Mouse (Mus musculus) ovary, adult 18-20 months (tissue): ENCODE data around the gene Duox1.
A peak's percentile ranks its signal among the peaks of the same experiment; 100 is the strongest.

Experiments used
- DNase-seq: peaks from one replicate; pipeline ENCODE4 v3.0.0; 2022; ENCODE audit warnings: low spot score, mixed read lengths

Gene Duox1

GRCm38 (mm10) chr2:122355389-122355788 is 39.9 kb downstream of the Duox1 start:
- no peak for DNase-seq

GRCm38 (mm10) chr2:122356187-122356586 is 40.7 kb downstream of the Duox1 start:
- no peak for DNase-seq

- no peak for DNase-seq
These were observed 44.8 kb downstream of the Duox1 start for GRCm38 (mm10) chr2:122360310-122360709.

GRCm38 (mm10) chr2:122361181-122361580 is 45.7 kb downstream of the Duox1 start:
- DNase-seq = no peak

- no peak for DNase-seq
These were observed 46.6 kb downstream of the Duox1 start for GRCm38 (mm10) chr2:122361868-122362621.

GRCm38 (mm10) chr2:122362622-122363523 is 47.4 kb downstream of the Duox1 start:
- DNase-seq = no peak

- DNase-seq = no peak
These were observed 49.0 kb downstream of the Duox1 start for GRCm38 (mm10) chr2:122364352-122364944.

GRCm38 (mm10) chr2:122365244-122365866 is 49.9 kb downstream of the Duox1 start:
- DNase-seq = no peak

GRCm38 (mm10) chr2:122366039-122366438 is 50.6 kb downstream of the Duox1 start:
- DNase-seq = no peak

GRCm38 (mm10) chr2:122366706-122367105 is 51.2 kb downstream of the Duox1 start:
- DNase-seq = no peak

- no peak for DNase-seq
These were observed 51.7 kb downstream of the Duox1 start for GRCm38 (mm10) chr2:122367181-122367580.

GRCm38 (mm10) chr2:122367701-122368080 is 52.2 kb downstream of the Duox1 start:
- no peak for DNase-seq

- no peak for DNase-seq
These were observed 52.9 kb downstream of the Duox1 start for GRCm38 (mm10) chr2:122368081-122368971.

GRCm38 (mm10) chr2:122368995-122369739 is 53.7 kb downstream of the Duox1 start, which contains the start of gene Shf:
Gene Shf (minus strand): TSS chr2:122369162.
- DNase-seq = peak; percentile 81

GRCm38 (mm10) chr2:122370101-122370750 is 54.8 kb downstream of the Duox1 start:
- DNase-seq = no peak

GRCm38 (mm10) chr2:122372067-122372466 is 56.6 kb downstream of the Duox1 start:
- no peak for DNase-seq

- no peak for DNase-seq
These were observed 57.1 kb downstream of the Duox1 start for GRCm38 (mm10) chr2:122372541-122372940.

GRCm38 (mm10) chr2:122374012-122374411 is 58.5 kb downstream of the Duox1 start:
- DNase-seq = no peak

GRCm38 (mm10) chr2:122374666-122375331 is 59.3 kb downstream of the Duox1 start:
- DNase-seq = no peak
